Mouse (Mus musculus): ENCODE measurements around the gene Fabp3. TPM values are rescaled to one million over a fixed set of nuclear protein-coding genes. Genes with fewer than 3 reads are reported as not detected.
A peak's percentile ranks its signal among the peaks of the same experiment; 100 is the strongest.

Gene Fabp3
- polyA plus RNA-seq, 1 experiment from 2014 or later: 6.6 TPM

- peaks cover 14% of the 10 kb centered on the region for H3K4me1 ChIP-seq (replicated peaks; ENCODE audit: control insufficient read depth, insufficient read depth, low read length)
- under 1% methylated on average over 49 of the region's 49 CpGs for WGBS
- H3K4me3 ChIP-seq (ENCODE audit: low read depth, low read length): peak within 1 kb of the TSS; percentile 98
- H3K27ac ChIP-seq (ENCODE audit: low read depth): peak within 1 kb of the TSS; percentile 61
- peak; percentile 96 for DNase-seq (ENCODE audit: low spot score)
- peak; percentile 99 for ATAC-seq (replicated peaks; ENCODE audit: low FRiP score, low TSS enrichment, low read depth)
- H3K27me3 ChIP-seq (replicated peaks; ENCODE audit: control insufficient read depth, insufficient read depth, low read length): no peaks in the 10 kb centered on the region
- H3K9me3 ChIP-seq (ENCODE audit: control insufficient read depth, low read length): no peaks in the 10 kb centered on the region
- H3K36me3 ChIP-seq (ENCODE audit: control insufficient read depth, insufficient read depth, low read length): peaks cover 26% of the 10 kb centered on the region
- H3K4me2 ChIP-seq (ENCODE audit: low read length): peak within 1 kb of the TSS; percentile 96
- H3K9ac ChIP-seq (ENCODE audit: low read length): peak within 1 kb of the TSS; percentile 94
Observed at GRCm38 (mm10) chr4:130359486-130360237, 51.3 kb downstream of the Fabp3 start, which contains the start of the genes Zcchc17 and Snrnp40. TSS of gene Zcchc17 (minus strand) at chr4:130359943. TSS of gene Snrnp40 (plus strand) at chr4:130360132.

DNA sequence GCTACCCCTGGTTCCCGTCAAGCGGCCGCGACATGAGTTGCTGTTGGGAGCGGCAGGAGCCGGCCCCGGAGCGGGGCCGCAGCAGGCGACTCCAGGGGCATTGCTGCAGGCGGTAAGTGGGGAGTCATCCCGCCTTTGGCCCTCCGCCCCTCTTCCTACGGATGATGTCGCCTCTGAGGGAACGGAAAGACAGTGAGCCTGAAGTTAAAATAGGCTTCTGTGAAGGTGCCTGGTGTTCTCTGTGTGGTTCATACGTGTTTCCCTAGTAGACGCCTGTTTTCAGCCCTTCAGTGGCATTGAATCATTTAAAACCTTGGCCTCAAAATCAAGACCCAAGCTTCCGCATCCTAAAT lies 51.8 kb downstream of the Fabp3 start:
- no peaks in the 10 kb centered on the region for H3K27me3 ChIP-seq (replicated peaks; ENCODE audit: control insufficient read depth, insufficient read depth, low read length)
- H3K27ac ChIP-seq (ENCODE audit: low read depth): peak overlapping the region; percentile 57
- peaks cover 31% of the 10 kb centered on the region for H3K36me3 ChIP-seq (ENCODE audit: control insufficient read depth, insufficient read depth, low read length)
- no peak for DNase-seq (ENCODE audit: low spot score)
- H3K4me3 ChIP-seq (ENCODE audit: low read depth, low read length): peak overlapping the region; percentile 98
- peak overlapping the region; percentile 94 for H3K9ac ChIP-seq (ENCODE audit: low read length)
- H3K4me2 ChIP-seq (ENCODE audit: low read length): peak overlapping the region; percentile 96
- under 1% methylated on average over 19 of the region's 19 CpGs for WGBS
- H3K9me3 ChIP-seq (ENCODE audit: control insufficient read depth, low read length): no peaks in the 10 kb centered on the region
- ATAC-seq (replicated peaks; ENCODE audit: low FRiP score, low TSS enrichment, low read depth): peak; percentile 40; the same call in 1 of the 2 replicates
- H3K4me1 ChIP-seq (replicated peaks; ENCODE audit: control insufficient read depth, insufficient read depth, low read length): peaks cover 14% of the 10 kb centered on the region

Other genes with a start within 250 kb of the Fabp3 start
- gene Pef1, start 206.0 kb upstream of the Fabp3 start, polyA plus RNA-seq (2014; fragmentation: Nextera tagmentation; extraction: Ambion mirVana): 70.4 and 74.5 TPM in 2 replicates
- gene Hcrtr1, start 169.2 kb upstream of the Fabp3 start, polyA plus RNA-seq (2014; fragmentation: Nextera tagmentation; extraction: Ambion mirVana): 0.15 TPM in 1 of 2 replicates, not detected in the other
- 27.0 and 39.6 TPM in 2 replicates for gene Tinagl1, start 133.5 kb upstream of the Fabp3 start, polyA plus RNA-seq (2014; fragmentation: Nextera tagmentation; extraction: Ambion mirVana)
- not detected in 2 replicates for gene Gm853, start 86.2 kb upstream of the Fabp3 start, polyA plus RNA-seq (2014; fragmentation: Nextera tagmentation; extraction: Ambion mirVana)
- 24.1 and 25.3 TPM in 2 replicates for gene Serinc2, start 29.4 kb upstream of the Fabp3 start, polyA plus RNA-seq (2014; fragmentation: Nextera tagmentation; extraction: Ambion mirVana)
- not detected in 2 replicates for gene Gm10570, start 79 bp downstream of the Fabp3 start, polyA plus RNA-seq (2014; fragmentation: Nextera tagmentation; extraction: Ambion mirVana)
- gene Zcchc17, start 51.3 kb downstream of the Fabp3 start, polyA plus RNA-seq (2014; fragmentation: Nextera tagmentation; extraction: Ambion mirVana): 62.9 and 68.7 TPM in 2 replicates
- gene Snrnp40, start 51.5 kb downstream of the Fabp3 start, polyA plus RNA-seq (2014; fragmentation: Nextera tagmentation; extraction: Ambion mirVana): 155 and 166 TPM in 2 replicates

Data from intestine, embryonic 14.5 days (tissue).